Mouse (Mus musculus) midbrain, embryonic 11.5 days (tissue): Measurements from ENCODE around the gene Ccl8. TPM values are rescaled to one million over a fixed set of nuclear protein-coding genes. Genes with fewer than 3 reads are reported as not detected.
A peak's percentile ranks its signal among the peaks of the same experiment; 100 is the strongest.

Experiments
- ATAC-seq: fragments of 200-750 bp; cut with Nextera tagmentation; 2 replicates; pipeline ENCODE4 v1.8.0; 2017; ENCODE audit warnings: moderate TSS enrichment, moderate library complexity; ENCODE audit not compliant: low FRiP score
- DNase-seq: peaks from one replicate; pipeline ENCODE4 v3.0.0; 2015; ENCODE audit warnings: low spot score; ENCODE audit errors: missing footprints
- H3K27ac ChIP-seq: fragments of 300-500 bp; sonication (generic); 2 replicates; pipeline ENCODE4 v1.5.1; 2014; ENCODE audit warnings: low read depth, low read length
- H3K27me3 ChIP-seq: fragments of 300-500 bp; sonication (generic); 2 replicates; pipeline ENCODE4 v1.6.1; 2014; ENCODE audit warnings: mild to moderate bottlenecking, low read length, moderate library complexity, mixed read lengths; ENCODE audit not compliant: control insufficient read depth, insufficient read depth
- H3K36me3 ChIP-seq: fragments of 300-500 bp; sonication (generic); 2 replicates; pipeline ENCODE4 v1.6.1; 2014; ENCODE audit warnings: mild to moderate bottlenecking, low read length, moderate library complexity, mixed read lengths; ENCODE audit not compliant: control insufficient read depth, insufficient read depth
- H3K4me1 ChIP-seq: fragments of 300-500 bp; sonication (generic); 2 replicates; pipeline ENCODE4 v1.6.1; 2014; ENCODE audit warnings: low read length; ENCODE audit not compliant: control insufficient read depth, insufficient read depth
- H3K4me2 ChIP-seq: fragments of 300-500 bp; sonication (generic); 2 replicates; pipeline ENCODE4 v1.6.1; 2014; ENCODE audit warnings: mild to moderate bottlenecking, moderate library complexity
- H3K4me3 ChIP-seq: fragments of 300-500 bp; sonication (generic); 2 replicates; pipeline ENCODE4 v1.5.1; 2014; ENCODE audit warnings: low read depth, low read length
- H3K9ac ChIP-seq: fragments of 300-500 bp; sonication (generic); 2 replicates; pipeline ENCODE4 v1.6.1; 2014; ENCODE audit warnings: low read length
- H3K9me3 ChIP-seq: fragments of 300-500 bp; sonication (generic); 2 replicates; pipeline ENCODE4 v1.6.1; 2016; ENCODE audit warnings: low read length; ENCODE audit not compliant: control insufficient read depth
- WGBS: fragments of 180-500 bp; shearing (Covaris S2); extraction: QIAGEN DNeasy Blood & Tissue Kit; methylation state at CpG from one replicate; pipeline ENCODE4 v1.1.7; 2014; 5-methylcytosine and 5-hydroxymethylcytosine counted together
- polyA plus RNA-seq: library from polyadenylated mRNA; unstranded; fragments of >200 nt; fragmentation: Nextera tagmentation; extraction: Ambion mirVana; gene quantifications from 2 replicates; pipeline ENCODE4 v1.2.1, GENCODE M21; 2014

The Ccl8 gene
- polyA plus RNA-seq, 1 experiment from 2014 or later, result not detected

DNA sequence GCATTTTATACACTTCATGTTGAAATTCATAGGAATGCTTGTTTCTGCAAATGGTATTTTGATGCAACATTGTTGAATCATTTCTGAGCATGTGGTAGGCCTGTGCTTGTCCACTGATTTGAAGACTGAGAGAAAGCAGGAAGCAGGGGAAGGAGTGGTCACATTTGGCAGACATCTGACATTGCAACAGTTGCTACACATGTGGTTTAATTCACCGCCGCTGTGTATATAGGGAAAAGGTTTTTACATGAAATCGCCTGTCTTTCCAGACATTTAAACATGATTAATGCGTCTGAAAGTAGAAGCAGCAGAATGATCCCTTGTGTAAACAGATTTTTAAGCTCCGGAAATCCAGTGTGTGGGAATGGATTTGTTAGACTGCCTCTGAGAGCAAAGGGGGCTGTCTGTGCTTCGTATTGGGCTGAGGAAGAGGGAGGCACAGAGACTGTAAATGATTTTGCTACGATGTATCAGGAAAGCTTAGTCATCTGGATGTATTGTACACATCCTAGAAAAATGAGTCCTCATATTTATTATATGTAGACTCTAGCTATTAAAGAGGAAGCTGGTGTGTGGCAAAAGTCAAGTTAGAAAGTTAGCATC, 24.6 kb downstream of the Ccl8 start:
- H3K9ac ChIP-seq, result no peak overlapping the region
- no peaks in the 10 kb centered on the region for H3K27me3 ChIP-seq
- WGBS, result 70% methylated on average over 7 of the region's 7 CpGs
- DNase-seq (peak; percentile 84), ATAC-seq (no peak)
- no peaks in the 10 kb centered on the region for H3K4me1 ChIP-seq
- no peaks in the 10 kb centered on the region for H3K36me3 ChIP-seq
- no peak overlapping the region for H3K4me3 ChIP-seq
- H3K4me2 ChIP-seq, result no peak overlapping the region
- H3K9me3 ChIP-seq, result no peaks in the 10 kb centered on the region
- H3K27ac ChIP-seq, result no peak overlapping the region

DNA sequence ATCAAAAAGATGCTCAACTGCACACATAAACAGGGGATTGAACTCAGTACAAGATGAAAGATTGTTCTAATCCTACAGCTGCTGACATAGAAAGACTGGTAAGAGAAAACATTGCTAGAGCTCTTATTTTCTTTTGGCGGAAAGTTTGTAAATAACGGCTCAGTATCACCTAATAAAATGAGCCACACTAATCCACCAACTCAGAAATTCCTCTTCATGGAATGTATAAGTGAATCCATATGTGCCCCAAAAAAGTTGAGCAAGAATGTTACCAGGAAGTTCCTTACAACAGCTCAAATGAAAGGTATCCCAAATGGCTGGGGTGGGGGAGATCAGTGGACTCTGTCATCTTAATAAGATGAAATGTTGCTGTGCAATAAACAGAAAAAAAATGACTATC, 44.1 kb downstream of the Ccl8 start:
- Histone ChIP-seq H3K36me3 (no peaks in the 10 kb centered on the region), H3K4me2 (no peak overlapping the region), H3K4me1 (no peaks in the 10 kb centered on the region), H3K9me3 (no peaks in the 10 kb centered on the region), H3K4me3 (no peak overlapping the region), H3K27me3 (no peaks in the 10 kb centered on the region), H3K27ac (no peak overlapping the region), H3K9ac (no peak overlapping the region)
- WGBS, result 94% methylated on average over 2 of the region's 2 CpGs
- DNase-seq (no peak), ATAC-seq (no peak)

DNA sequence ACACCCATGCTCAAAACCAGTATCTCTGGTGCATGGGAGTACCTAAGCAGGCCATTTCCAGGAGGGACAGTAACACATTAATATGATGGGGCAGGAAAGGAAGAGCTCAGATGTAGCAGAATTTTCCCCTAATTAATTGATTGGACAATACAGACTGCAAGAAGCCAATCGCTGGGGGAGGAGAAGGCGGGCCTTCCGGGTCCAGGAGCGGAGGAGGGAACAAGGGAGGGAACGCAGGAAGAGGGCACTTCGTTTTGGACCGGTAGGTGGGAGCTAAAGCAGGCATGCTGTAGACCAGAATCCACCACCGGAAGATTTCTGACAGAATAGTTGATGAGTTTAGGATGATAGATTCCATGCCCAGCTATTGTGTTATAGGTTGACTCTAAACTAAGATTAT, 48.3 kb downstream of the Ccl8 start:
- ATAC-seq, result no peak
- DNase-seq, result no peak
- Histone ChIP-seq H3K36me3 (no peaks in the 10 kb centered on the region), H3K4me1 (no peaks in the 10 kb centered on the region), H3K9me3 (no peaks in the 10 kb centered on the region), H3K27ac (no peak overlapping the region), H3K9ac (no peak overlapping the region), H3K4me2 (no peak overlapping the region), H3K27me3 (no peaks in the 10 kb centered on the region), H3K4me3 (no peak overlapping the region)
- 72% methylated on average over 8 of the region's 8 CpGs for WGBS

Other genes starting within 250 kb of the Ccl8 start
- gene Asic2, start 146.7 kb upstream of the Ccl8 start, polyA plus RNA-seq, result 1.6 TPM in 2 replicates
- gene Ccl2, start 79.6 kb upstream of the Ccl8 start, polyA plus RNA-seq, result 0.96 and 1.1 TPM in 2 replicates
- not detected in 2 replicates for gene Gm17268, start 76.6 kb upstream of the Ccl8 start, polyA plus RNA-seq
- gene Ccl7, start 69.5 kb upstream of the Ccl8 start, polyA plus RNA-seq, result 0.18 and 0.55 TPM in 2 replicates
- gene Ccl11, start 57.4 kb upstream of the Ccl8 start, polyA plus RNA-seq, result not detected in 2 replicates
- 1.0 and 1.9 TPM in 2 replicates for gene Ccl12, start 13.3 kb upstream of the Ccl8 start, polyA plus RNA-seq
- gene Ccl1, start 190.5 kb downstream of the Ccl8 start, polyA plus RNA-seq, result 0.29 TPM in 1 of 2 replicates, not detected in the other